In genomic region chr12:108766866-108767265, GRCm38 (mm10) we compare ENCODE assay signal across 9 mouse cellular contexts. TPM values are rescaled to one million over a fixed set of nuclear protein-coding genes. Genes with fewer than 3 reads are reported as not detected.
DNase-seq lines count a peak whose midpoint lies in the region; ATAC-seq and TF ChIP-seq lines count a peak whose summit lies in the region.
"Had no signal": no experiment of that assay in that cellular context is flagged by ENCODE, and none has a peak within 500 bp of the region (broad histone marks: within the 10 kb centered on the region; RNA-seq: fewer than 3 reads in every experiment).

No protein-coding gene starts in this region.

- no peak for TF ChIP-seq RAD21 in MEL (IDR thresholded peaks at IDR 0.05; ENCODE audit: low read depth, low read length)

- 55% methylated on average over 7 of the region's 7 CpGs for WGBS in hindbrain, embryonic 13.5 days
- 73% methylated on average over 7 of the region's 7 CpGs for WGBS in hindbrain, embryonic 11.5 days
- 51% methylated on average over 6 of the region's 7 CpGs for WGBS in embryonic facial prominence, embryonic 14.5 days
- 2% methylated on average over 7 of the region's 7 CpGs for WGBS in macrophage (ENCODE audit: missing documents)

- H3K36me3 ChIP-seq in hindbrain, embryonic 13.5 days, result no peaks in the 10 kb centered on the region; the same call in 1 of the 2 replicates
- H3K36me3 ChIP-seq in hindbrain, embryonic 11.5 days (ENCODE audit: control insufficient read depth, insufficient read depth, low read length), result no peaks in the 10 kb centered on the region
- peaks cover 0 to 16% of the 10 kb centered on the region in 2 experiments; a peak in 2 of 4 replicates for H3K36me3 ChIP-seq in MEL (ENCODE audit: control insufficient read depth in 1 of 2, insufficient read depth in 2 of 2, low read length in 2 of 2)
- H3K36me3 ChIP-seq in embryonic facial prominence, embryonic 14.5 days (ENCODE audit: control insufficient read depth, insufficient read depth, low read length), result no peaks in the 10 kb centered on the region
- H3K36me3 ChIP-seq in macrophage (ENCODE audit: inconsistent target), result no peaks in the 10 kb centered on the region

- no peak for ATAC-seq in hindbrain, embryonic 13.5 days (ENCODE audit: low FRiP score)
- no peak for ATAC-seq in hindbrain, embryonic 11.5 days (ENCODE audit: low FRiP score)
- no peak for ATAC-seq in embryonic facial prominence, embryonic 14.5 days (ENCODE audit: low read depth)
- no peak for ATAC-seq in frontal cortex, adult (ENCODE audit: low TSS enrichment)

- TF ChIP-seq POLR2A in MEL (IDR thresholded peaks at IDR 0.05; ENCODE audit: control insufficient read depth in 1 of 2, insufficient read depth in 1 of 2, low read depth in 1 of 2, low read length in 2 of 2, poor library complexity in 1 of 2), result no peak

- TF ChIP-seq EP300 in MEL (IDR thresholded peaks at IDR 0.05; ENCODE audit: low read depth in 1 of 2, low read length in 2 of 2), result no peak

- H3K9ac ChIP-seq in hindbrain, embryonic 13.5 days, result no peak overlapping the region
- H3K9ac ChIP-seq in hindbrain, embryonic 11.5 days (ENCODE audit: low read depth, low read length), result no peak overlapping the region
- peak overlapping the region; percentile 74 for H3K9ac ChIP-seq in MEL (ENCODE audit: control insufficient read depth, low read depth, low read length, poor library complexity, severe bottlenecking)
- H3K9ac ChIP-seq in embryonic facial prominence, embryonic 14.5 days (ENCODE audit: low read depth, low read length), result no peak overlapping the region

- peak overlapping the region; percentile 76 for H3K27ac ChIP-seq in hindbrain, embryonic 13.5 days
- H3K27ac ChIP-seq in hindbrain, embryonic 11.5 days (ENCODE audit: low read depth, low read length), result no peak overlapping the region
- peak overlapping the region; percentile 37; the same call in 1 of the 2 replicates for H3K27ac ChIP-seq in MEL (ENCODE audit: control insufficient read depth, low read depth, low read length)
- H3K27ac ChIP-seq in embryonic facial prominence, embryonic 14.5 days (replicated peaks; ENCODE audit: low read depth, low read length), result no peak overlapping the region
- peak overlapping the region; percentile 97 for H3K27ac ChIP-seq in macrophage

- H3K4me2 ChIP-seq in hindbrain, embryonic 13.5 days, result peak overlapping the region; percentile 41; the same call in 1 of the 2 replicates
- no peak overlapping the region for H3K4me2 ChIP-seq in hindbrain, embryonic 11.5 days (replicated peaks; ENCODE audit: low read depth, low read length)
- peak overlapping the region; percentile 56; the same call in 1 of the 2 replicates for H3K4me2 ChIP-seq in embryonic facial prominence, embryonic 14.5 days (ENCODE audit: low read depth, low read length)

- peaks cover 22% of the 10 kb centered on the region for H3K4me1 ChIP-seq in hindbrain, embryonic 13.5 days (replicated peaks)
- H3K4me1 ChIP-seq in hindbrain, embryonic 11.5 days (replicated peaks; ENCODE audit: control insufficient read depth, insufficient read depth, low read length), result no peaks in the 10 kb centered on the region
- peaks cover 6 to 29% of the 10 kb centered on the region in 2 experiments for H3K4me1 ChIP-seq in MEL (ENCODE audit: control insufficient read depth in 1 of 2, insufficient read depth in 2 of 2, low read length in 2 of 2)
- peaks cover 16% of the 10 kb centered on the region; the same call in 1 of the 2 replicates for H3K4me1 ChIP-seq in embryonic facial prominence, embryonic 14.5 days (ENCODE audit: control insufficient read depth, insufficient read depth, low read length)

- DNase-seq in hindbrain, embryonic 11.5 days (ENCODE audit: low spot score), result no peak
- DNase-seq in MEL (ENCODE audit: low read depth, low spot score), result peak; percentile 41
- DNase-seq in embryonic facial prominence, embryonic 14.5 days (ENCODE audit: low spot score), result no peak
- DNase-seq in urinary bladder, postnatal 25 days (ENCODE audit: low spot score), result no peak
- no peak for DNase-seq in left cerebral cortex, adult 11 months (ENCODE audit: low spot score)

- H3K79me2 ChIP-seq in MEL (ENCODE audit: control insufficient read depth, insufficient read depth, low read length, poor library complexity) (peaks cover 3% of the 10 kb centered on the region; the same call in 1 of the 2 replicates), macrophage (ENCODE audit: inconsistent target) (no peaks in the 10 kb centered on the region)

- no peak for TF ChIP-seq CTCF in MEL (IDR thresholded peaks at IDR 0.05 in 2 of 3, conservative IDR thresholded peaks at IDR 0.05 in 1 of 3; ENCODE audit: control insufficient read depth in 1 of 3, insufficient read depth in 1 of 3, low read depth in 2 of 3, low read length in 3 of 3, poor library complexity in 1 of 3, severe bottlenecking in 1 of 3)

- no peak overlapping the region for H3K4me3 ChIP-seq in hindbrain, embryonic 13.5 days
- H3K4me3 ChIP-seq in hindbrain, embryonic 11.5 days (ENCODE audit: low read depth, low read length), result no peak overlapping the region
- H3K4me3 ChIP-seq in MEL (ENCODE audit: control insufficient read depth in 1 of 2, insufficient read depth in 1 of 2, low read depth in 2 of 2, low read length in 2 of 2) (peak overlapping the region; percentile 86 to 93), macrophage (ENCODE audit: inconsistent target) (peak overlapping the region; percentile 69)
- H3K4me3 ChIP-seq in embryonic facial prominence, embryonic 14.5 days (ENCODE audit: low read depth, low read length), result no peak overlapping the region

- H3K27me3 ChIP-seq in hindbrain, embryonic 13.5 days, result no peaks in the 10 kb centered on the region
- no peaks in the 10 kb centered on the region for H3K27me3 ChIP-seq in hindbrain, embryonic 11.5 days (ENCODE audit: control insufficient read depth, insufficient read depth, low read length)
- no peaks in the 10 kb centered on the region; a peak in 1 of 4 replicates for H3K27me3 ChIP-seq in MEL (ENCODE audit: control insufficient read depth in 1 of 2, insufficient read depth in 2 of 2, low read length in 2 of 2)
- no peaks in the 10 kb centered on the region for H3K27me3 ChIP-seq in embryonic facial prominence, embryonic 14.5 days (replicated peaks; ENCODE audit: control insufficient read depth, insufficient read depth, low read length)
- H3K27me3 ChIP-seq: Patski had no signal

- H3K9me3 ChIP-seq in hindbrain, embryonic 13.5 days, result no peaks in the 10 kb centered on the region
- H3K9me3 ChIP-seq in hindbrain, embryonic 11.5 days (ENCODE audit: control insufficient read depth, low read length), result no peaks in the 10 kb centered on the region
- no peaks in the 10 kb centered on the region for H3K9me3 ChIP-seq in MEL (replicated peaks; ENCODE audit: insufficient read depth, low read length)
- no peaks in the 10 kb centered on the region for H3K9me3 ChIP-seq in embryonic facial prominence, embryonic 14.5 days (ENCODE audit: control insufficient read depth, low read length)

TF ChIP-seq in MEL, 35 proteins besides CTCF, POLR2A, EP300 and RAD21:
- TF ChIP-seq UBTF (IDR thresholded peaks at IDR 0.05; ENCODE audit: borderline replicate concordance, insufficient read depth, low read depth, low read length) (no peak), ELF1 (IDR thresholded peaks at IDR 0.05; ENCODE audit: low read depth, low read length) (0 out of 2 replicates have a peak, but pooled peaks have one; percentile 9), MAZ (IDR thresholded peaks at IDR 0.05; ENCODE audit: low read depth, low read length) (0 out of 2 replicates have a peak, but pooled peaks have one; percentile 39)

RNA-seq across cellular contexts. Expression of gene Yy1, which starts 25.9 kb away (rescaled TPM):
- polyA plus RNA-seq in hindbrain, embryonic 13.5 days (2015; fragmentation: Nextera tagmentation; extraction: Ambion mirVana), result 13.5 and 14.1 TPM in 2 replicates
- 17.4 and 21.1 TPM in 2 replicates for polyA plus RNA-seq in hindbrain, embryonic 11.5 days (2014; fragmentation: Nextera tagmentation; extraction: Ambion mirVana)
- total RNA-seq in MEL (2012; rRNA removed), result 34.9 and 37.1 TPM in 2 replicates
- polyA plus RNA-seq in MEL (2012; ENCODE audit: insufficient read depth in 1 of 2, insufficient read length in 2 of 2, low read depth in 1 of 2, low replicate concordance in 2 of 2, missing spikeins in 1 of 2) (10 to 100 TPM; 52.1 to 62.4 TPM), macrophage (2018) (24.1 to 61.1 TPM (median 29.0 TPM) in 3 replicates)
- 19.9 and 20.3 TPM in 2 replicates for polyA plus RNA-seq in embryonic facial prominence, embryonic 14.5 days (2014; fragmentation: Nextera tagmentation; extraction: Ambion mirVana)
- 10 to 100 TPM; 27.1 to 54.6 (median 36.2) TPM for total RNA-seq in macrophage (2018; cell fraction: chromatin; rRNA removed)
- total RNA-seq in macrophage (2018; cell fraction: cytosol; rRNA removed), result 10 to 100 TPM; 20.1 to 36.2 (median 26.9) TPM
- 10 to 100 TPM; 25.9 to 49.7 (median 32.6) TPM for total RNA-seq in macrophage (2018; cell fraction: nucleus; rRNA removed)

Comparison
In these comparisons a context has a peak if more than half of its experiments do, and no peak if none do; other contexts are left out.
1. H3K27ac ChIP-seq: peak in hindbrain, embryonic 13.5 days (single experiment), MEL (single experiment) and macrophage (single experiment); none in hindbrain, embryonic 11.5 days (single experiment) and embryonic facial prominence, embryonic 14.5 days (single experiment).
2. H3K4me3 ChIP-seq: peak in MEL (2 of 2) and macrophage (single experiment); none in hindbrain, embryonic 13.5 days (single experiment), hindbrain, embryonic 11.5 days (single experiment) and embryonic facial prominence, embryonic 14.5 days (single experiment).